Mouse (Mus musculus) adrenal gland, adult (tissue): Measurements from ENCODE around the gene Btbd35f2.
"Not testable (repeated sequence)": the region's sequence is repeated elsewhere in the genome, so short reads cannot be mapped to it uniquely, and the experiment has no call there.

Experiments used
- DNase-seq, 2 experiments: peaks; one replicate each; pipeline ENCODE4 v3.0.0; 2022 to 2023; ENCODE audit warnings: low spot score in 1 of 2; ENCODE audit not compliant: inconsistent age in 2 of 2

Btbd35f2 gene

DNA sequence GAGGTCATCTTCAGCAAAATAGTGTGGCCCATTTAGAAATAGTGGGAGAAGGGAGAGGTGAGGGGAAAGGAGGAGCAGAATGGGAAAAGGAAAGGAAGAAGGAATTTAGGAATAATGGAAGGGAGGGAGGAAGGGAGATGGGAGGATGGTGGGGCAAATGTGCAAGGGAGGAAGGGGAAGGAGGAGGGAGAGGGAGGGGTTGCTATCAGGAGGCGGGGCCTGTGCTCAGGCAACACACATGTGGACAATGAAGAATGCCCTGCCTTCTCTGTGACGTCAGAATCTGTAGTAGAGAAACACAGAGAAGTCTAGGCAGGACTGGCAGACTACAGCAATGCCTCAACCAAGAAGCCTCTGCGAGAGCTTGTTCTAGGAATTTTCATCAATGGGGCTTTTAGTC lies at the start of gene Btbd35f2:
Gene Btbd35f2 (plus strand): TSS at position 301 of the 400 bp plus-strand sequence.
- DNase-seq, result not testable (repeated sequence)
